Comparison of ENCODE assay signal across 8 mouse cellular contexts in genomic region chr8:126827681-126828383, GRCm38 (mm10).
DNase-seq lines count a peak whose midpoint lies in the region; ATAC-seq lines count a peak whose summit lies in the region.

No protein-coding gene starts in this region.

- no peaks in the 10 kb centered on the region for H3K36me3 ChIP-seq in hindbrain, embryonic 10.5 days
- no peaks in the 10 kb centered on the region for H3K36me3 ChIP-seq in limb, embryonic 12.5 days
- H3K36me3 ChIP-seq in midbrain, embryonic 16.5 days (ENCODE audit: control insufficient read depth, insufficient read depth, low read length), result no peaks in the 10 kb centered on the region

- WGBS in hindbrain, embryonic 10.5 days, result 76% methylated on average over 6 of the region's 6 CpGs
- 60% methylated on average over 6 of the region's 6 CpGs for WGBS in limb, embryonic 12.5 days
- WGBS in midbrain, embryonic 16.5 days, result 60% methylated on average over 6 of the region's 6 CpGs

- no peaks in the 10 kb centered on the region for H3K27me3 ChIP-seq in hindbrain, embryonic 10.5 days (ENCODE audit: insufficient read depth, poor library complexity, severe bottlenecking)
- H3K27me3 ChIP-seq in limb, embryonic 12.5 days, result no peaks in the 10 kb centered on the region
- no peaks in the 10 kb centered on the region for H3K27me3 ChIP-seq in midbrain, embryonic 16.5 days (ENCODE audit: control insufficient read depth, insufficient read depth, low read depth, low read length)

- no peaks in the 10 kb centered on the region for H3K9me3 ChIP-seq in hindbrain, embryonic 10.5 days
- no peaks in the 10 kb centered on the region for H3K9me3 ChIP-seq in limb, embryonic 12.5 days
- no peaks in the 10 kb centered on the region for H3K9me3 ChIP-seq in midbrain, embryonic 16.5 days (replicated peaks; ENCODE audit: control insufficient read depth, low read length, poor library complexity, severe bottlenecking)

- peak overlapping the region; percentile 95 for H3K27ac ChIP-seq in hindbrain, embryonic 10.5 days
- peak overlapping the region; percentile 99 for H3K27ac ChIP-seq in limb, embryonic 12.5 days
- H3K27ac ChIP-seq in midbrain, embryonic 16.5 days (ENCODE audit: low read length), result peak overlapping the region; percentile 95

- H3K4me3 ChIP-seq in hindbrain, embryonic 10.5 days, result no peak overlapping the region
- H3K4me3 ChIP-seq in limb, embryonic 12.5 days (replicated peaks), result no peak overlapping the region
- H3K4me3 ChIP-seq in midbrain, embryonic 16.5 days (ENCODE audit: low read depth, low read length), result no peak overlapping the region

- DNase-seq in urinary bladder, postnatal 14 days (ENCODE audit: low spot score), result peak; percentile 51
- DNase-seq in urinary bladder, postnatal 4 days (ENCODE audit: low spot score in 2 of 2), result no peak
- DNase-seq in hindbrain, embryonic 10.5 days (ENCODE audit: low spot score), result no peak
- no peak for DNase-seq in frontal cortex, postnatal 14 days (ENCODE audit: low spot score in 2 of 2)
- DNase-seq in ovary, postnatal 36 days (ENCODE audit: low spot score), result no peak
- DNase-seq in cerebellum, adult 11-12 months, result no peak

- no peak for ATAC-seq in limb, embryonic 12.5 days (ENCODE audit: insufficient number of reproducible peaks, insufficient read depth, low FRiP score, low TSS enrichment, low read depth)
- ATAC-seq in midbrain, embryonic 16.5 days, result no peak

- no peak overlapping the region for H3K9ac ChIP-seq in limb, embryonic 12.5 days (replicated peaks)
- H3K9ac ChIP-seq in midbrain, embryonic 16.5 days (ENCODE audit: low read depth, low read length), result no peak overlapping the region

- peaks cover 76% of the 10 kb centered on the region for H3K4me1 ChIP-seq in hindbrain, embryonic 10.5 days (replicated peaks)
- H3K4me1 ChIP-seq in limb, embryonic 12.5 days (replicated peaks), result peaks cover 65% of the 10 kb centered on the region
- peaks cover 15% of the 10 kb centered on the region for H3K4me1 ChIP-seq in midbrain, embryonic 16.5 days (ENCODE audit: control insufficient read depth, insufficient read depth, low read length)

- no peak overlapping the region for H3K4me2 ChIP-seq in limb, embryonic 12.5 days
- H3K4me2 ChIP-seq in midbrain, embryonic 16.5 days (ENCODE audit: low read length), result no peak overlapping the region
